Mouse (Mus musculus) forebrain, postnatal 0 days (tissue): ENCODE results near the gene Afg1l. TPM values are rescaled to one million over a fixed set of nuclear protein-coding genes. Genes with fewer than 3 reads are reported as not detected.

Source experiments
- ATAC-seq: fragments of 200-750 bp; cut with Nextera tagmentation; 2 replicates; pipeline ENCODE4 v1.8.0; 2017; ENCODE audit warnings: mild to moderate bottlenecking, moderate library complexity
- DNase-seq: peaks from one replicate; pipeline ENCODE4 v3.0.0-alpha.2; 2015
- H3K27ac ChIP-seq: fragments of 300-500 bp; sonication (generic); 2 replicates; pipeline ENCODE4 v1.5.1; 2014; ENCODE audit warnings: low read depth, mild to moderate bottlenecking, antibody characterized with exemption, low read length, moderate library complexity, mixed read lengths
- H3K27me3 ChIP-seq: fragments of 300-500 bp; sonication (generic); 2 replicates; pipeline ENCODE4 v1.6.1; 2014; ENCODE audit warnings: mild to moderate bottlenecking, low read length, mixed read lengths; ENCODE audit not compliant: insufficient read depth
- H3K36me3 ChIP-seq: fragments of 300-500 bp; sonication (generic); 2 replicates; pipeline ENCODE4 v1.6.1; 2014; ENCODE audit warnings: mild to moderate bottlenecking, moderate library complexity; ENCODE audit not compliant: insufficient read depth
- H3K4me1 ChIP-seq: fragments of 300-500 bp; sonication (generic); 2 replicates; pipeline ENCODE4 v1.6.1; 2014; ENCODE audit warnings: antibody characterized with exemption; ENCODE audit not compliant: insufficient read depth
- H3K4me2 ChIP-seq: fragments of 300-500 bp; sonication (generic); 2 replicates; pipeline ENCODE4 v1.6.1; 2014; ENCODE audit warnings: low read depth, mild to moderate bottlenecking, moderate library complexity
- H3K4me3 ChIP-seq: fragments of 300-500 bp; sonication (generic); 2 replicates; pipeline ENCODE4 v1.5.1; 2014; ENCODE audit warnings: low read depth, low read length, mixed read lengths
- H3K9ac ChIP-seq: fragments of 300-500 bp; sonication (generic); 2 replicates; pipeline ENCODE4 v1.6.1; 2014; ENCODE audit warnings: mild to moderate bottlenecking
- H3K9me3 ChIP-seq: fragments of 300-500 bp; sonication (generic); 2 replicates; pipeline ENCODE4 v1.6.1; 2016; ENCODE audit warnings: low read length
- CTCF ChIP-seq: sonication (generic); IDR thresholded peaks from 2 replicates; pipeline ENCODE4 v1.5.1; 2016; ENCODE audit warnings: antibody characterized with exemption, control low read depth, low read depth
- WGBS: fragments of 180-500 bp; shearing (Covaris S2); extraction: QIAGEN DNeasy Blood & Tissue Kit; methylation state at CpG from one replicate; pipeline ENCODE4 v1.1.7; 2014; 5-methylcytosine and 5-hydroxymethylcytosine counted together
- polyA plus RNA-seq: library from polyadenylated mRNA; unstranded; fragments of >200 nt; fragmentation: Nextera tagmentation; extraction: Ambion mirVana; gene quantifications from 2 replicates; pipeline ENCODE4 v1.2.1, GENCODE M21; 2015
- total RNA-seq: library from RNA; depleted of rRNA; stranded (reverse); fragments of >200 nt; gene quantifications from 2 replicates; pipeline ENCODE4 v1.2.3, GENCODE M21; 2014; rRNA removed

The Afg1l gene
- total RNA-seq (6.8 and 9.7 TPM in 2 replicates), polyA plus RNA-seq (5.5 and 6.9 TPM in 2 replicates)

DNA sequence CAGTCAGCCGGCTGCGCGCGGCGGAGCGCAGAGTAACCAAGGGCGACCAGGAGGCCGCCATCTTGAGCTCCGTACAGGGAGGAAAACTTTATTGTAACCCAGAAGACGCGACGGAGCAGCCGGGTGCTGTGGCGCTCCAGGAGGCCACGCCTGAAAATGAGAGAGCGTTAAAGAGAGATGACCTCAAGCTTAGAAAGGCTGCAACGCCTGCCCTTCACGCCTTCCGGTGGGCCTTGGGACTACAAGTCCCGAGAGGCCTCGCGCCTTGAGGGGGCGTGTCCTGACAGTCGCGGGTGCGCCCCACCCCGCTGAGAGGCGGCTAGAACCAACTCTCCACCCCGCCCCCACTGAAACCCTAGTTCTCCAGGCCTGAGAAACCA is at the start of gene Afg1l:
Gene Afg1l, minus strand, starts transcription at position 225 of the 380 bp plus-strand sequence.
- Histone ChIP-seq H3K36me3 (no peaks in the 10 kb centered on the region), H3K27ac (peak within 1 kb of the TSS; percentile 82), H3K4me1 (0 out of 2 replicates have a peak, but pooled peaks cover 6% of the 10 kb centered on the region), H3K4me3 (peak within 1 kb of the TSS; percentile 73), H3K4me2 (peak within 1 kb of the TSS; percentile 82), H3K9me3 (no peaks in the 10 kb centered on the region), H3K27me3 (no peaks in the 10 kb centered on the region), H3K9ac (peak within 1 kb of the TSS; percentile 66)
- ATAC-seq (peak; percentile 97), DNase-seq (peak; percentile 95)
- peak; percentile 48 for TF ChIP-seq CTCF
- under 1% methylated on average over 29 of the region's 29 CpGs for WGBS

DNA sequence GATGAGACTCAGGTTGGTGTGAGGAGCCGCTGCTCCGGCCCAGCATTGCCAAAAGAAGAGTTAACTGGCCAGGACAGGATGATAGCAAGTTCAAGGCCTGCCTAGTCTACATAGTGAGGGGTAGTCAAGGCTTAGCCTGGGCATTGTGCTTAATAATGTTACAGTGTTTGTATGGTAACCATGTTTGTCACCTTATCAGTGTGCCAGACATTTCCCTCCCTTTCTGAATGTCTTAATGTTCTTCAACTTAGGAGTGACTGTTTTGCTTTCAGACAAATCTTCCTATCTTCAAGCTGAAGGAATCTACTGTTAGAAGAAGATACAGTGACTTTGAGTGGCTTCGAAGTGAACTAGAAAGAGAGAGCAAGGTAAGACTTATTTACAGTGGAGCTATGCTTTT is 47.3 kb upstream of the Afg1l start:
- no peak for TF ChIP-seq CTCF
- H3K36me3 ChIP-seq, result peaks cover 5% of the 10 kb centered on the region
- 0 out of 2 replicates have a peak, but pooled peaks cover 2% of the 10 kb centered on the region for H3K4me1 ChIP-seq
- ATAC-seq (no peak), DNase-seq (no peak)
- over 99% methylated on average over 3 of the region's 3 CpGs for WGBS
- no peak overlapping the region for H3K9ac ChIP-seq
- no peak overlapping the region for H3K4me3 ChIP-seq
- H3K27me3 ChIP-seq, result no peaks in the 10 kb centered on the region
- H3K27ac ChIP-seq, result no peak overlapping the region
- H3K4me2 ChIP-seq, result no peak overlapping the region
- no peaks in the 10 kb centered on the region for H3K9me3 ChIP-seq

GRCm38 (mm10) chr10:42523556-42524162 is 45.3 kb upstream of the Afg1l start:
- Histone ChIP-seq H3K4me3 (no peak overlapping the region), H3K9me3 (no peaks in the 10 kb centered on the region), H3K27ac (no peak overlapping the region), H3K4me1 (0 out of 2 replicates have a peak, but pooled peaks cover 2% of the 10 kb centered on the region), H3K36me3 (no peaks in the 10 kb centered on the region), H3K4me2 (no peak overlapping the region), H3K27me3 (no peaks in the 10 kb centered on the region), H3K9ac (no peak overlapping the region)
- DNase-seq (no peak), ATAC-seq (no peak)
- no peak for TF ChIP-seq CTCF
- WGBS, result 38% methylated on average over 11 of the region's 11 CpGs

DNA sequence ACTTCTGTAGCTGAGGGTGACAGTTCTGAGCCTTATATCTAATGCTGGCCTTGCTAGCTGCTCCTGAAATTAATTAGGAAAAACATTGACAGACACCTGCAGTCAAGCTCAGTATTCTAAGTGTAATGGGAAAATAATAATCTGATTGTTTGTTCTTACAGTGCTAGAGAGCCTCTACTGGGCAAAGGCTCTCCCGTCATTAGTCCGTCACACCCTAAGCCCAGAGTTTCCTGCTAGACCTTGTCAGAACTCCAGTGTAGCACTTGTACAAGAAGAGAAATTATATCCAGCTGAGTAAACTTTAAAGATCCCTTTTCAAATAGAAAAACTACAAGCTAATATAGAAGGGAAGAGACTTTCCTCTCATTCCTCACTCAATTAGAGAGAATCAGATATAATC is 44.5 kb upstream of the Afg1l start:
- Histone ChIP-seq H3K4me2 (no peak overlapping the region), H3K4me1 (0 out of 2 replicates have a peak, but pooled peaks cover 2% of the 10 kb centered on the region), H3K27me3 (no peaks in the 10 kb centered on the region), H3K9ac (no peak overlapping the region), H3K27ac (no peak overlapping the region), H3K36me3 (no peaks in the 10 kb centered on the region), H3K9me3 (no peaks in the 10 kb centered on the region), H3K4me3 (no peak overlapping the region)
- DNase-seq (no peak), ATAC-seq (no peak)
- 25% methylated on average over 2 of the region's 2 CpGs for WGBS
- no peak for TF ChIP-seq CTCF

GRCm38 (mm10) chr10:42521315-42521981 is 43.1 kb upstream of the Afg1l start:
- no peak overlapping the region for H3K27ac ChIP-seq
- no peak for TF ChIP-seq CTCF
- no peaks in the 10 kb centered on the region; the same call in 1 of the 2 replicates for H3K36me3 ChIP-seq
- H3K9me3 ChIP-seq, result no peaks in the 10 kb centered on the region
- no peaks in the 10 kb centered on the region for H3K27me3 ChIP-seq
- H3K9ac ChIP-seq, result no peak overlapping the region
- H3K4me2 ChIP-seq, result no peak overlapping the region
- DNase-seq (no peak), ATAC-seq (no peak)
- H3K4me3 ChIP-seq, result no peak overlapping the region
- WGBS, result 59% methylated on average over 5 of the region's 5 CpGs
- 0 out of 2 replicates have a peak, but pooled peaks cover 2% of the 10 kb centered on the region for H3K4me1 ChIP-seq

DNA sequence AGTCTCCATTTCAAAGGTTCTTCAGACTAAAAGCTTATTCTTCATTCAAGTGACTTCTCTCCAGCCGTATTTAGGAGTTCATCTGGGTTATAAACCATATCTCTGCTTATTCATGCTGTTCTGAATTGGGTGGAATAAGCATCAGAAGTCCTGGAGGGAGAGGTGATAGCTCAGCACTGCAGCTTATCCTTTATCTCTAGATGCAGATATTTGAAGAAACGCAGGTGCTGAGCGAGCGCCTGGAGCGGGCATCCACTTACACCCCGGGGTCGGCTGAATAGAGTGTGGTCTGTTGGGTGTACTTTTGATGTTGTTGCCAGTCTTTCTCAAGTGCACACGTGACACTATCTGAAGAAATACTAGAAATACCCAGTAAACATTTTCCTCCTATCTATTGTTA is 40.0 kb upstream of the Afg1l start:
- Histone ChIP-seq H3K4me2 (no peak overlapping the region), H3K9me3 (no peaks in the 10 kb centered on the region), H3K27ac (no peak overlapping the region), H3K9ac (no peak overlapping the region), H3K4me1 (no peaks in the 10 kb centered on the region), H3K27me3 (no peaks in the 10 kb centered on the region), H3K36me3 (no peaks in the 10 kb centered on the region; the same call in 1 of the 2 replicates), H3K4me3 (no peak overlapping the region)
- TF ChIP-seq CTCF, result no peak
- no peak for ATAC-seq
- DNase-seq, result no peak
- WGBS, result 85% methylated on average over 8 of the region's 8 CpGs

- H3K27me3 ChIP-seq, result no peaks in the 10 kb centered on the region
- no peak for TF ChIP-seq CTCF
- ATAC-seq (no peak), DNase-seq (no peak)
- no peaks in the 10 kb centered on the region for H3K4me1 ChIP-seq
- no peak overlapping the region for H3K9ac ChIP-seq
- no peak overlapping the region for H3K27ac ChIP-seq
- no peaks in the 10 kb centered on the region for H3K9me3 ChIP-seq
- no peaks in the 10 kb centered on the region; the same call in 1 of the 2 replicates for H3K36me3 ChIP-seq
- H3K4me3 ChIP-seq, result no peak overlapping the region
- no peak overlapping the region for H3K4me2 ChIP-seq
Measured at GRCm38 (mm10) chr10:42514125-42514524, 35.8 kb upstream of the Afg1l start.
